Mouse (Mus musculus) liver, postnatal 0 days (tissue): ENCODE measurements around the gene Rab36.

Experiments used
- CTCF ChIP-seq: sonication (generic); IDR thresholded peaks from 2 replicates; pipeline ENCODE4 v1.5.1; 2016; ENCODE audit warnings: antibody characterized with exemption, low read depth
- EP300 ChIP-seq: IDR thresholded peaks from 2 replicates; pipeline ENCODE4 v1.6.1; 2016; ENCODE audit warnings: antibody characterized with exemption, low read depth, mild to moderate bottlenecking

- no peak for TF ChIP-seq CTCF
- no peak for TF ChIP-seq EP300
Observed at GRCm38 (mm10) chr10:75030234-75030633, 6.6 kb upstream of the Rab36 start.
